Mouse (Mus musculus) splenic B cell, adult 2 months (primary cell): ENCODE data around the gene Acsl3.
A peak's percentile ranks its signal among the peaks of the same experiment; 100 is the strongest.

ENCODE experiments used
- DNase-seq: peaks from one replicate; pipeline ENCODE4 v3.0.0-alpha.2; 2011; ENCODE audit warnings: low read depth, low spot score
- H3K27me3 ChIP-seq: 2 replicates; pipeline ENCODE4 v1.6.1; 2012; ENCODE audit warnings: mild to moderate bottlenecking, low read length, moderate library complexity, mixed read lengths; ENCODE audit not compliant: control insufficient read depth, poor library complexity, insufficient read depth, severe bottlenecking
- H3K36me3 ChIP-seq: 2 replicates; pipeline ENCODE4 v1.6.1; 2012; ENCODE audit warnings: mild to moderate bottlenecking, low read length, moderate library complexity, mixed read lengths; ENCODE audit not compliant: control insufficient read depth, poor library complexity, insufficient read depth, severe bottlenecking

The Acsl3 gene

GRCm38 (mm10) chr1:78657671-78658440 lies at the start of gene Acsl3, which contains the start of gene Utp14b:
Gene Acsl3 (plus strand): TSS chr1:78657825.
Gene Utp14b (plus strand): TSS chr1:78658038.
- Histone ChIP-seq H3K27me3 (no peaks in the 10 kb centered on the region), H3K36me3 (no peaks in the 10 kb centered on the region)
- peak; percentile 94 for DNase-seq

GRCm38 (mm10) chr1:78609134-78609907 lies 48.3 kb upstream of the Acsl3 start:
- DNase-seq, result no peak
- no peaks in the 10 kb centered on the region for H3K36me3 ChIP-seq
- no peaks in the 10 kb centered on the region for H3K27me3 ChIP-seq

DNA sequence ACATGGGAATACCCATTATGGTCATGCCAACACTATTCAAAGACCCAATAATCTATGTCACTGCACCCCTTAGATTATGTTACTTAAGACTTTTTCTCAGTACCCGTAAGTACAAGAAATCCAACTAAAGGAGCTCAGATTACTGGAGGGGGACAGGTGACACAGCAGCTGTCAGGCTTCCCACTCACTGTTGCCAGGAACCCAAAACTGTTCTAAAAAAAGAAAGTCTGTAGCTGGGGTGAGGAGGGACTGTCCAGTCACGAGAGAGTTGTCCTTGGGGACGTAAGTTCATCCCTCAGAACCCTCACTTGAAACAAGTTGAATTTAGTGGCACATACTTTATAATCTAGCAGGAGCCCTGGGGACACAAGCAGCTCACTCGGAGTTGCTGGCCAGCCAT lies 46.6 kb upstream of the Acsl3 start:
- DNase-seq, result no peak
- H3K27me3 ChIP-seq, result no peaks in the 10 kb centered on the region

DNA sequence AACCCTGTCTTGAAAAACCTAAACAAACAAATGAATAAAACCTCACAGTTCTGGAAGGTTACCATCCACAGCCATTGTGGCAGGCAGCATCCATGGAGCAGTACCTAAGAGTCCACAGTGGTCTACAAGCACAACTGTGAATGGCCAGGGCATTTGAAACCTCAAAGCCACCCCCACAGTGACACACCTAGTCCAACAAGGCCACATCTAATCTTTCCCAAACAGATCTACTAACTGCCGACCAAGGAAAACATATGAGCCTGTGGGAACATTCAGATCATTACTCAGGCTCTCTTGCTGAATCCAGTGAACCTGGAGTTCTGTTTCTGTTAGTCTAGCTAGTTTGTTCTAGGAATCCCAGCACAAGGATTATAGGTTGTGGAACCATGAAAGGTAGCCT lies 44.7 kb upstream of the Acsl3 start:
- H3K36me3 ChIP-seq, result no peaks in the 10 kb centered on the region
- H3K27me3 ChIP-seq, result no peaks in the 10 kb centered on the region

More for the DNA sequence above, 46.6 kb upstream of the Acsl3 start:
- no peaks in the 10 kb centered on the region for H3K36me3 ChIP-seq

GRCm38 (mm10) chr1:78624352-78624751 lies 33.3 kb upstream of the Acsl3 start:
- no peak for DNase-seq
- Histone ChIP-seq H3K27me3 (no peaks in the 10 kb centered on the region), H3K36me3 (no peaks in the 10 kb centered on the region)

More for the DNA sequence above, 44.7 kb upstream of the Acsl3 start:
- no peak for DNase-seq

DNA sequence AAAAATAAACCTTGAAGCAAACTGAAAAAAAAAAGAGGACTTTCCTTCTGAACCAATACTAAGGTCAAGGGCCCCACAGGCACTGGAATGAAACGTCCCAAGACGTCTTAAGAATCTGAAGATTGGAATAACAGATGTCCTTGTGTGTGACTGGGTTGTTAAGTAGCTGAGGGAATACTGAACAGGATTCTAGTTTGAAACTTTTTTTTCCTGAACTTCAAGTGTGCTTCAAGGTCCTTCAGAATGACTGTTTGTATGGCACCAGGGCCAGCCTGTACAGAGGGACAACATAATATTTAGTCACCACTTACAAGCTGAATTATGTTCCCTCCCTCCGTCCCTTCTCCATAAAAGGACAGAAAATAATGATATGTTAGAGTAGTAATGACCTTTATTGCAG lies 23.1 kb upstream of the Acsl3 start:
- Histone ChIP-seq H3K36me3 (no peaks in the 10 kb centered on the region), H3K27me3 (no peaks in the 10 kb centered on the region)
- no peak for DNase-seq

- DNase-seq, result no peak
- H3K36me3 ChIP-seq, result no peaks in the 10 kb centered on the region
- H3K27me3 ChIP-seq, result no peaks in the 10 kb centered on the region
Observed at GRCm38 (mm10) chr1:78640871-78641270, 16.8 kb upstream of the Acsl3 start.

DNA sequence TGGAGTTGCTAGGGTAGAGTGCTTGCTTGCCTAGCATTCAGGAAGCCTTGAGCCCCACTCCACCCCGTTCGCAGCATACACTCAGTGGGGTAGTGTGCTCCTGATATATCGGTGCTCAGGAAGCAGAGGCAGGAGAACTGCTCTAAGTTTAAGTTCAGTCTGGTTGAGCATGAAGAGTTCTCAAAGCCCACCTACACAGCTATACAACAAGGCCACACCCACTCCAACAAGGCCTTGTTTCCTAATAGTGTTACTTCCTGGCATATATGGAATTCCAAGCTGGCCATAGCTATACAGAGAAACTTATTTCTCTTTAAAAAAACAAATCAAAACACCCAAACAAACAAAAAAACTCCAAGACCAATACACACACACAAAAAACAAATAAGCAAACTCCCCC lies 15.8 kb upstream of the Acsl3 start:
- Histone ChIP-seq H3K36me3 (no peaks in the 10 kb centered on the region), H3K27me3 (no peaks in the 10 kb centered on the region)
- no peak for DNase-seq

GRCm38 (mm10) chr1:78642197-78642596 lies 15.4 kb upstream of the Acsl3 start:
- no peaks in the 10 kb centered on the region for H3K36me3 ChIP-seq
- H3K27me3 ChIP-seq, result no peaks in the 10 kb centered on the region
- DNase-seq, result no peak

DNA sequence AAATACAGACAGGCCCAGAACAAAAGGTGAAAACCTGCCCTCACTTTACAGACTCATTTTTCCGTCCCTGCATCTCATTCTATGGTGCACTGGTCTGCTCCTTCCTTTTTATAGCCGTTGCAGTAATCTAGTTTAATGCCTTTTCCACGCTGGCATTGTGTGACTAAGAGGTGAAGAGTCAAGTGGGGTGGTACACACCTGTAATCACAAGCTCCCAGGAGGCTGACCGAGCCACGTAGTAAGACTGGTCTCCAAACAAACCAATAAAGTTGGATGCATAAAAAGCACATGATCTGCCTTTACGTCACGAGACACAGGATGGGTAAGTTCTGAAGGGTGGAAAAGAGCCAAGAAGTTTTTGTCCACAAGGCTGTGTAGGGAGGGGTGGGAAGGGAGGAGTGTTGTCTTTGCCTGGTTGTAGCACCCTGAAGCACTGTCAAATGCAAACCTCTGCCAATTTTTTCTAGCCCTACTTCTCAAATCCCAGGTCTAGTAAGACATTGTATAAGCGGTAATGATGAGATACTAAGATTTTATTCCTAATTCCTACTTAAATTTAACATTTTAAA lies 10.2 kb upstream of the Acsl3 start:
- no peak for DNase-seq
- no peaks in the 10 kb centered on the region for H3K27me3 ChIP-seq

GRCm38 (mm10) chr1:78649269-78650061 lies 8.2 kb upstream of the Acsl3 start:
- Histone ChIP-seq H3K27me3 (no peaks in the 10 kb centered on the region), H3K36me3 (no peaks in the 10 kb centered on the region)
- DNase-seq, result no peak

More for the DNA sequence above, 10.2 kb upstream of the Acsl3 start:
- H3K36me3 ChIP-seq, result no peaks in the 10 kb centered on the region

DNA sequence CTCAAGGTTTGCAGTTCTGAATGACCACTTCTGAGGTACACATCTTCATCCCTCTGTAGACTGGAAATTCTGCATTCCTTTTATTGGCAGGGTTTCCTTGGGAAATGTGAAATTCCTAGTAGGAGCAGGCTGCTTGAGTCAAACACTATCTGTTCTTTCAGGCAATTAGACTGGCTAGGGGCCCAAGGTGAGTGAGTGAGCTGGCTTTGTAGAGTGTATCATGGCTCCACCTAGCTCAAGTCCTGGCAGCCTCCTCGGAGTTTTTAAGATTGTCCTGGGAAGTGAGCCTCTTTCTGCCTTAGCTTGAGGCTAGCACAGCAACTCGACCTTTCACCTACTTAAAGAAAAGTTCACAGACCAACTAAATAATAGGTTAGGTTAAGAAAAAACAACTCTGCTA lies 1.2 kb upstream of the Acsl3 start:
- DNase-seq, result no peak
- Histone ChIP-seq H3K27me3 (no peaks in the 10 kb centered on the region), H3K36me3 (no peaks in the 10 kb centered on the region)

DNA sequence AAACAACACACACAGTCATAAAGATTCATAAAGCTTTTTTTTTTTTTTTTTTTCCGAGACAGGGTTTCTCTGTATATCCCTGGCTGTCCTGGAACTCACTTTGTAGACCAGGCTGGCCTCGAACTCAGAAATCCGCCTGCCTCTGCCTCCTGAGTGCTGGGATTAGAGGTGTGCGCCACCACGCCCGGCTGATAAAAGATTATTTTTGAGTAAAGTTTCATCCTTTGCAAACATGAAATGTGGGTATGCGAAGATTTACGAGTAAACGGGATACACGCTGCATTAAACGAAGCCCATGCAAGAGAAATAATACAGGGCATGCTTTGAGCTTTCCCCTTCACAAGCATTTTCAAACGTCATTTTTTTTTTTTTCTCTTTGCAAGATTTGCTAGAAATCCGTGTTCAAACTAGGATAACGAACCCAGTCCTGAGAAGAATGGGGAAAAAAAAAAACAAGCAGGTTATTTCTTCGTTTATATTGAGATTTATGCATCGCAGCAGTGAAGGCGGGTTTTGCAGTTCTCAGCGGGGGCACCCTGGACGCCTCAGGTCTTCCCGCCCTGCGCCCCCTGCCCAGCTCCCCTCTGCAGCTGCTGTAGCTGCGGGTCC lies 500 bp upstream of the Acsl3 start:
- H3K36me3 ChIP-seq, result no peaks in the 10 kb centered on the region

More for the DNA sequence above, 500 bp upstream of the Acsl3 start:
- DNase-seq, result no peak
- no peaks in the 10 kb centered on the region for H3K27me3 ChIP-seq
